Mouse (Mus musculus) splenic B cell, adult 2 months (primary cell): ENCODE data around the gene Cnot10.

Source experiments
- DNase-seq: peaks from one replicate; pipeline ENCODE4 v3.0.0-alpha.2; 2011; ENCODE audit warnings: low read depth, low spot score
- H3K27me3 ChIP-seq: 2 replicates; pipeline ENCODE4 v1.6.1; 2012; ENCODE audit warnings: mild to moderate bottlenecking, low read length, moderate library complexity, mixed read lengths; ENCODE audit not compliant: control insufficient read depth, poor library complexity, insufficient read depth, severe bottlenecking
- H3K36me3 ChIP-seq: 2 replicates; pipeline ENCODE4 v1.6.1; 2012; ENCODE audit warnings: mild to moderate bottlenecking, low read length, moderate library complexity, mixed read lengths; ENCODE audit not compliant: control insufficient read depth, poor library complexity, insufficient read depth, severe bottlenecking

Gene Cnot10

GRCm38 (mm10) chr9:114554355-114554979, 85.5 kb downstream of the Cnot10 start:
- H3K27me3 ChIP-seq: no peaks in the 10 kb centered on the region
- no peaks in the 10 kb centered on the region for H3K36me3 ChIP-seq
- DNase-seq: no peak

GRCm38 (mm10) chr9:114553828-114554227, 86.2 kb downstream of the Cnot10 start:
- Histone ChIP-seq H3K27me3 (no peaks in the 10 kb centered on the region), H3K36me3 (no peaks in the 10 kb centered on the region)
- DNase-seq: no peak

GRCm38 (mm10) chr9:114550033-114550432, 90.0 kb downstream of the Cnot10 start:
- no peak for DNase-seq
- no peaks in the 10 kb centered on the region for H3K36me3 ChIP-seq
- no peaks in the 10 kb centered on the region for H3K27me3 ChIP-seq

- Histone ChIP-seq H3K36me3 (no peaks in the 10 kb centered on the region), H3K27me3 (no peaks in the 10 kb centered on the region)
- DNase-seq: no peak
Observed at GRCm38 (mm10) chr9:114549117-114549516, 90.9 kb downstream of the Cnot10 start.

- Histone ChIP-seq H3K27me3 (no peaks in the 10 kb centered on the region), H3K36me3 (no peaks in the 10 kb centered on the region)
- no peak for DNase-seq
Observed at GRCm38 (mm10) chr9:114548496-114548895, 91.5 kb downstream of the Cnot10 start.

GRCm38 (mm10) chr9:114547643-114548077, 92.3 kb downstream of the Cnot10 start:
- no peaks in the 10 kb centered on the region for H3K27me3 ChIP-seq
- DNase-seq: no peak
- no peaks in the 10 kb centered on the region for H3K36me3 ChIP-seq

GRCm38 (mm10) chr9:114546765-114547164, 93.2 kb downstream of the Cnot10 start:
- H3K36me3 ChIP-seq: no peaks in the 10 kb centered on the region
- DNase-seq: no peak
- H3K27me3 ChIP-seq: no peaks in the 10 kb centered on the region

GRCm38 (mm10) chr9:114544754-114545393, 95.1 kb downstream of the Cnot10 start:
- Histone ChIP-seq H3K36me3 (no peaks in the 10 kb centered on the region), H3K27me3 (no peaks in the 10 kb centered on the region)
- no peak for DNase-seq

GRCm38 (mm10) chr9:114543882-114544753, 95.9 kb downstream of the Cnot10 start:
- H3K27me3 ChIP-seq: no peaks in the 10 kb centered on the region
- H3K36me3 ChIP-seq: no peaks in the 10 kb centered on the region
- no peak for DNase-seq

GRCm38 (mm10) chr9:114541279-114541741, 98.7 kb downstream of the Cnot10 start:
- no peaks in the 10 kb centered on the region for H3K27me3 ChIP-seq
- H3K36me3 ChIP-seq: no peaks in the 10 kb centered on the region
- no peak for DNase-seq

- DNase-seq: no peak
- Histone ChIP-seq H3K27me3 (no peaks in the 10 kb centered on the region), H3K36me3 (no peaks in the 10 kb centered on the region)
Observed at GRCm38 (mm10) chr9:114538996-114539563, 100.9 kb downstream of the Cnot10 start.

GRCm38 (mm10) chr9:114536628-114537027, 103.4 kb downstream of the Cnot10 start:
- H3K27me3 ChIP-seq: no peaks in the 10 kb centered on the region
- no peak for DNase-seq
- no peaks in the 10 kb centered on the region for H3K36me3 ChIP-seq
